Mouse (Mus musculus): Measurements from ENCODE around the gene Pdcd1lg2.

Pdcd1lg2 gene

DNA sequence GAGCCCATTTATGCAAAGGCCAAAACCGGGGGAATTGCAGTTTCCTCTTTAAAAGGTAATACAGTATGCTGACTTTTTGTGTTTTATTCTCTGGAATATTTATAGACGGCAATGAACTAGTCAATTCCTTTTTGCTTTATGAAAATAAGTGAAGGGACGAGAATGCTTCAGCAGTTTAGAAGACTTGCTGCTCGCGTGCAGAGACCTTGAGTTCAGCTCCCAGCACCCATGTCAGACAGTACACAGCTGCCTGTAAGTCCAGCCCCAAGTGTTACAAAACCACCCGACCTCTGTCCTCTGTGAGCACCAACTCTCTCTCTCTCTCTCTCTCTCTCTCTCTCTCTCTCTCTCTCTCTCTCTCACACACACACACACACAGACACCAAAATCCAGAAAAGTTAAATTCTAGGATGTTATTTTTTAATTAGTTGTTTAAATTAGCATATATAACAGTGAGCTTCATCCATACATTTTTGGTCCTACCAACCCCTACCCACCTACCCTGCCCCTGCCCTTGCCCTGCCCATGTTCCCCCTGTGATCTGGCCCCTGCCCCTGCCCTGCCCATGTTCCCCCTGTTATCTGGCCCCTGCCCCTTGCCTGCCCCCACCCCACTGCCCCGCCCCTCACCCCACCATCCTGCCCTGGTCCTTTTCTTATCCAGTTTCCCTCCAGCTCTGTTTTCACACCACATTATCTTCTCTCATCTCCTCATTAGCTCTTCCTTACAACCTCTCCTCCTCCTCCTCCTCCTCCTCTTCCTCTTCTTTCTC, 86.3 kb downstream of the Pdcd1lg2 start:
- DNase-seq (ENCODE audit: low read depth, low spot score) = no peak

DNA sequence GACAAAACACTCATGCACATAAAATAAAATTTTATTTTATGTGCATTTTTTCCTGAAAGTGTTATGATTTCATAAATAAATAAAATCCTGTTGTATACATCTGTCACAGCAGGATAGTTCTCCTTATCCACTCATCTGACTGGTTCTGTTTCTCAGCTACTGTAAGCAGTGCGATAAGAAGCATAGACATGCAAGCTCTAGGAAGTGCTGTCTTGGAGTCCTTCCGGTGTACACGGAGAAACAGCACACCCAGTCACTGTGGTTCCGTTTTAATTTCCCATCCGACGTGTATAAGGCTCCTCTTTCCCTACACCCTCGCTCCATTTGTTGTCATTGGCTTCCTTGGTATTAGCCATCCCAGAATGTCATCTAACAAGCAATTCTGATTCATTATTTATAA, 87.2 kb downstream of the Pdcd1lg2 start:
- no peak for DNase-seq (ENCODE audit: low read depth, low spot score)

- no peak for DNase-seq (ENCODE audit: low read depth, low spot score)
Observed at GRCm38 (mm10) chr19:29498842-29499456, 88.2 kb downstream of the Pdcd1lg2 start.

DNA sequence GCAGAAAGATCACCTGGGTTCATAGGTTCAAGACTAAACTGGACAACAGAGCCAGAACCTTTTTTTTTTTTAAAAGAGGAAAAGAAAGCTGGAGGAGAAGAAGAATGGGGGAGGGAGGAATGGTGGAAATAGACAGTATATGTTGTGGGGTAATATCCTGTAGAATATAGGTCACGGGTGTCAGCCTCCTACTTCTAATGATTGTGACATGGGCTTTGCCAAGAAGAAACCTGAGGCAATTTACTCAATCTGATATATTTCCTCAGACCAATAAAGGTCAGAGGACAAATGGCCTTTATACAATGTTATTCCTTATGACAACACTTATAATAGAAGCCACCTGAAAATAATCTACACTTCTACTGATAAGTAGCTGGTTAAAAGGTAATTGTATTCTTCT, 89.6 kb downstream of the Pdcd1lg2 start:
- no peak for DNase-seq (ENCODE audit: low read depth, low spot score)

DNA sequence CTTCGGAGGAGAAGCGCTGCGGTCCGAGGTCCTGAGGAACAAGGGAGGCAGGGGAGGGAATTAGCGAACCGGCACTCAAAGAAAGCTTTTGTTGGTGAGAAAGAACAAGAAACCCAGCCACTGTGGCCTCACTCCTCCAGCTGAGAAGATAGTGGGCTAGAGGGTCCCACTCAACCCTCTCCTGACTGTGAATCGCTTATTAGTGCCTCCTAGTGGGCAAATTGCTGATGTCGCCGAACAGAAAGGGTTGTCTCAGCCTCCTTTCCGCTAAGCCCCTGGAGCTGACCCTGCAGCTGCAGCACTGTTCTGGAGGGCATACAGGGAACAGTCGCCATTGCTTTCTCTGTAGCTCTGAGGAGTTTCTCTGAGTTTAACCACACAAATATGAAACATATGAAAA, 90.4 kb downstream of the Pdcd1lg2 start:
- peak; percentile 86 for DNase-seq (ENCODE audit: low read depth, low spot score)

- DNase-seq (ENCODE audit: low read depth, low spot score) = peak; percentile 90
Observed at GRCm38 (mm10) chr19:29501507-29501906, 90.8 kb downstream of the Pdcd1lg2 start.

DNA sequence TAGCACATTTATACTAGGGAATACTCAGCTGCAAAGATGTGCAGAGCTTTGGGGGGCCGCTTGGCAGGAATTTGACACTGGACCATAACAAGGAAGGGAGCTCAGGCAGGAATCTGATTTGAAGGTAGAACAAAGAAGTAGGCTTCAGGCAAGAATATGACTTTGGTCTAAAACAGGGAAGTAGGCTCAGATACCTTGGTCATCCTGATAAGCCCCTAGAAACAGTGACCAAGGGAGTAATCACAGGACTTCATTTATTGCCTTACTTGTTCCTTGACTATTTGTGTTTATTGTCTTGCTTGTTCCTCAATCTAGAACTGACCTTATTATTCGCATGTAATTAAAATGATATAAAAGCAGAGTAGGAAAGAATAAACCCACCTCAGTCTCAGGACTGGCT, 93.4 kb downstream of the Pdcd1lg2 start:
- DNase-seq (ENCODE audit: low read depth, low spot score) = no peak

GRCm38 (mm10) chr19:29505617-29506016, 94.9 kb downstream of the Pdcd1lg2 start:
- DNase-seq (ENCODE audit: low read depth, low spot score) = peak; percentile 83

DNA sequence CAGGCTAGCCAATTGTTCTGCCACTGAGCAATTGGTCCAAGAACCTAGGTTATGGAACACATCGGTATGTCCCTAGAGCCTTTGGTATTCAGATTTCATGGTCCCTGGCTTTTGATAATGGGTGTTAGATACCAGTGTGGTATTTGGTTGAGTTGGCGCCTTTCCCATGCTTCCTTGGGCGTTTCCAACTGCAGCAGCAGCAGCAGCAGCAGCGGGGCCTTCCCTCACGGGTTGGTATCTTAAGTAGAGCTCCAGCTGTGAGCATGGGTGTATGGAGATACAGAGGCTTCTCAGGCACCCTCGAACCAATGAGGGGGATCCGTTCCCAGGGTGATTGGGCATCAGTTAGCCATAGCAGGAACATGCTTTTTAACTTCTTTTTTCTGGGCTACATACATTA, 97.5 kb downstream of the Pdcd1lg2 start:
- DNase-seq (ENCODE audit: low read depth, low spot score) = no peak

DNA sequence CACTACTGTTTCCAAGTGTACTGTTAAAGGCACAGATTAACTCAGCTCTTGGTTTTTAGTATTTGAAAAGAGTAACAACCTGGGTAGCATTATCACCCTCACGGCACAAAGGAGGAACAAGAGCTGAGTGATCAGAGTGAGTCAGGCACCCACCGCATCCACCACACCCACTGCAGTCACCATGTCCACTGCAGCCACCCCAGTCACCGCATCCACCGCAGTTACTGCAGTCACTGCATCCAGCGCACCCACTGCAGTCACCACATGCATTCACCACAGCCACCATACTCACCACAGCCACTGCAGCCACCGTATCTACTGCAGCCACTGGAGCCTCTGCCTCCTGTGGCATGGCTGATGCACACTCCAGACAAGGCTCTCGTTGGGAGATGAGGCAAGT, 99.1 kb downstream of the Pdcd1lg2 start:
- DNase-seq (ENCODE audit: low read depth, low spot score) = no peak

DNA sequence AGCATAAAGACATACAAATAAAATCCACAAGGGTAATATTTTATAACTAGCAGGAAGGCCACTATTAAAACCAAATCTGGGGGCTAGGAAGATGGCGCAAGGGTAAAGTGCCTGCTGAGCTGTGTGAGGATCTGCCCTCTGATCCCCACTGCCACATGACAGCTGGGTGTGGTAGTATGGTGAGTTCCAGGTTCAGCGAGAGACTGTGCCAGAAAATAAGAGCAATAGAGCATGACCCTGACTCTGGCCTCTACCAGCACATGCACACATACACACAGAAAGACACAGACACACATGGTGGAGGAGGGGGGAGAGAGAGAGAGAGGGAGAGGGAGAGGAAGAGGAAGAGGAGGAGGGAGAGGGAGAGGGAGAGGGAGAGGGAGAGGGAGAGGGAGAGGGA, 101.1 kb downstream of the Pdcd1lg2 start:
- DNase-seq (ENCODE audit: low read depth, low spot score) = no peak

DNA sequence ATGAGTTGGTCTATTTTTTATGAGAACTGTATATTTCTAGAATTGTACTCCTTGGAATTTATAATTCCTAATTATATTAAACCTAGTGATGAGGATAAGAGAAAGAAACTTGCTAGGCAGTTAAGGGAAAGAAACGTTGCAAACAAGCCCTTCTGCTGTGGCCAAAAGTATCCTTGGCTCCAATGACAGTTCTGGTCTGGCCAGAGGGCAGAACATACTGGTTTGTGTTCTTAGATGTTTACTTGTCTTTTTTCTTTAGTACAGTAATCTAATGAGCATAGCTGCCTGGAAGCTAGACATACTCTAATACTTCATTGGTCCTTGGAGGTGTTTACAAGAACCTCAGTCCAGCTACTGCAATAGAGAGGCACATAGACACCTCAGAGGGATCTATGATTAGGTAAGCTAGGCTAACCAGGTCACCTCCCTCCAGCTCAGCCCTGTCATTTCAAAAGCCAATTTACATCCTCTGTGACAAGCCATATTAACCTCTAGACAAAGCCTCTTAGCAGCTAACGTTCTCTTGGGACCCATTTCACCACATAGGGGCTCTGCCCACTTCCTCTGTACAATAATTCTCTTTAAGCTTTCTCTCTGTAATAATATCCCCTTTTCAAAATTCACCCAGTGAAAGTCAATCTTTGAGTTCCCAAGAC, 102.5 kb downstream of the Pdcd1lg2 start:
- no peak for DNase-seq (ENCODE audit: low read depth, low spot score)

DNA sequence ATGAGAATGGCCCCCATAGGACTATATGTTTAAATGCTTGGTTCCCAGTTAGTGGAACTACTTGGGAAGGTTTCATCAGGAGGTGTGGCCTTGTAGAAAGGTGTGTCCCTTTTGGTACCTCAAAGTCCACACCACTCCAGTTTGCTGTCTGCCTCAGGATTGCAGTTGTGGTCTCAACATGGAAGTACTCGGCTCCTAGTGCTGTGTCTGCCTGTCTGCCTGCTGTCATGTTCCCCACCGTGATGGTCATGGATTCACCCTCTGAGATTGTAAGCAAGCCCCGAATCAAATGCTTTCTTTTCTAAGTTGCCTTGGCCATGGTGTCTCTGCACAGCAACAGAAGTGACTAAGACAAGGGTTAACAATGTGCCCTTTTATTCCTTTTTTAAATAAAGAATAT, 103.4 kb downstream of the Pdcd1lg2 start:
- no peak for DNase-seq (ENCODE audit: low read depth, low spot score)

GRCm38 (mm10) chr19:29515386-29515785, 104.7 kb downstream of the Pdcd1lg2 start:
- DNase-seq (ENCODE audit: low read depth, low spot score) = no peak

GRCm38 (mm10) chr19:29515991-29516390, 105.3 kb downstream of the Pdcd1lg2 start:
- DNase-seq (ENCODE audit: low read depth, low spot score) = peak; percentile 71

DNA sequence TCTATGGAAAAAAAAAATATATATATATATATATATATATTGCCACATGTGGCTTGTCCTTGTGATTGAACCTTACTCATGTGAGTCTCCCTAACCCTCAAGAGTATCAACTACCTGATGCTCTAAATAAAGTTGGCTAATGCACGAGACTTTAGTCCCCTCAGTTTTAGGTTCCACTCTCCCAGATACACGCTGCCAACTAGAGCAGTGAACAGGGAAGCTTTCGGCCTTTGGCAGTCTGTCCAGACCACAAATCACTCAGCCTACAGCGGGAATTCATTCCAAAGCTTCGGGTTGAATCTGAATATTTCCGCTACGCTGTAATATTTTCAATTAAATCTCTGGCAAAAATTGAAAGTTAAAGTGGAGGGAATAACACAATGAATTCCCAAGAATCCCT, 107.7 kb downstream of the Pdcd1lg2 start:
- no peak for DNase-seq (ENCODE audit: low read depth, low spot score)

GRCm38 (mm10) chr19:29518922-29519321, 108.2 kb downstream of the Pdcd1lg2 start:
- DNase-seq (ENCODE audit: low read depth, low spot score) = no peak

Measured in ES-CJ7 (cell line).